Mouse (Mus musculus) left cerebral cortex, adult 2 months (tissue): Measurements from ENCODE around the gene Tmbim7. TPM values are rescaled to one million over a fixed set of nuclear protein-coding genes. Genes with fewer than 3 reads are reported as not detected.
"Not testable (repeated sequence)": the region's sequence is repeated elsewhere in the genome, so short reads cannot be mapped to it uniquely, and the experiment has no call there.

ENCODE experiments used
- DNase-seq, 2 experiments: peaks; one replicate each; pipeline ENCODE4 v3.0.0; 2021 to 2022; ENCODE audit warnings: low spot score in 2 of 2, mixed read lengths in 1 of 2; ENCODE audit errors: extremely low spot score in 1 of 2
- H3K27ac ChIP-seq: fragments of 200-600 bp; 2 replicates; pipeline ENCODE4 v1.8.1; 2022
- H3K4me3 ChIP-seq: fragments of 200-600 bp; 2 replicates; pipeline ENCODE4 v1.8.1; 2022
- CTCF ChIP-seq: fragments of 200-600 bp; IDR thresholded peaks from 2 replicates; pipeline ENCODE4 v1.8.1; 2022; ENCODE audit warnings: antibody characterized with exemption, mild to moderate bottlenecking, moderate library complexity
- intact Hi-C: fragments of 180-260 bp; cut with DNase I; formaldehyde crosslinking; loops from one replicate; pipeline ENCODE4 v1.15.1; 2025
- total RNA-seq, 2 experiments: library from RNA; stranded (reverse); gene quantifications; 2 replicates each; pipeline ENCODE4 v1.2.3; 2021

Tmbim7 gene
- total RNA-seq, 2 experiments from 2014 or later: not detected

DNA sequence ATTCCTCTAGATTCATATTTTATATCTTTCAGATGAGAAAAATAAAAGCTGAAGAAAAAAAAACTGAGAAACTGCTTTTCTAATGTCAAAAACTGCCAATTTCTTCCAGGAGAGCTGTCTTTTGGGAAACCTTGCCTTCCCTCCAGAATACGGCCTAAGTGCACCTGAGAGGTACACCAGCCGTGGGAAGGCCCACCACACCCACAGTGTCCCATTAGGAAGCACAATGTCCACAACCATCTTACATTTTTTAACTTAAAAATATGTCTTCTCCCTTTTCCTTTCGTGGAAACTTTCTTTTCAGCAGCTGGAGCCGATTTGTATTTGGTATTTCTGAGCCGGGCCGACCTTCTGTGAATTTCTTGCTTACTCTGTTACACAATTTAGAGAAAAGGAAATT lies 4.4 kb upstream of the Tmbim7 start:
- no peak overlapping the region for H3K27ac ChIP-seq
- H3K4me3 ChIP-seq: peak overlapping the region; percentile 77
- TF ChIP-seq CTCF: no peak
- intact Hi-C loops: loop anchor here (2.0 kb wide), 1 partner anchor 156 kb away; the partner anchor contains the start of genes Ankib1 and Krit1
- DNase-seq: no peak

DNA sequence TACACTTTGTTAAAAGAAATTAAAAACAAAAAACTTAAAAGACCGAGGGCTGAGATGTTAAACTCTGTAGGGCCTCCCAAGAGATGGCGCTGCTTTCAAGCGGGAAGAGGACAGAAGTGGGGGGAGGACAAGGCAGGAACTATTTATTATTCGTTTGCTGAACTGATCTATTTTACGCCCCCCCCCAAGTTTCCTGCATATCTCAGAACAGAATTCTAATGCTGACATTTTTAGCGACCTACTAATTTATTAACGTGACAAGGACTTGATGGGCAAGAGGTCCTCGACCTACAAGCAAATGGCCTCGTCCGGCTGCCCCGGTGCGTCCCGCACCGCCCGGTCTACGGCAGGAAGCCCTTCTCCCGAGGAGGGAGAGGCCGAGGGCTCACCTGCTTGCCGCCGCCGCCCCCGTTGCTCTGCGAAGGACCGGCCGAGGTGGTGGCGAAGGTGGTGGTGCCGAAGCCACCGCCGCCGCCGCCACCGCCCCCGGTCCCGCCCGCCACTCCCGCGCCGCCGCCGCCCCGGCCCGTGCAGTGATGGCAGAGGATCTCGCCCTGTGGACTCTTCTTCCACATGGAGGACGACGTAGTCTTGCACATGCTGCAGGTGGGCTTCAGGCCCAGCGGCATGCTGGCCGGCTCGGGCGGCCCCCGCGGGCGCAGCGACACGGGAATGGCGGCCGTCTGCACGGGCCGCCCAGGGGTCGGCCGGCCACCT lies 3.8 kb upstream of the Tmbim7 start:
- intact Hi-C loops: loop anchor here (2.0 kb wide), 1 partner anchor 156 kb away; the partner anchor contains the start of genes Ankib1 and Krit1
- Histone ChIP-seq H3K27ac (peak overlapping the region; percentile 87), H3K4me3 (peak overlapping the region; percentile 77)
- peak; percentile 43 to 48 for DNase-seq
- peak; percentile 62 for TF ChIP-seq CTCF

DNA sequence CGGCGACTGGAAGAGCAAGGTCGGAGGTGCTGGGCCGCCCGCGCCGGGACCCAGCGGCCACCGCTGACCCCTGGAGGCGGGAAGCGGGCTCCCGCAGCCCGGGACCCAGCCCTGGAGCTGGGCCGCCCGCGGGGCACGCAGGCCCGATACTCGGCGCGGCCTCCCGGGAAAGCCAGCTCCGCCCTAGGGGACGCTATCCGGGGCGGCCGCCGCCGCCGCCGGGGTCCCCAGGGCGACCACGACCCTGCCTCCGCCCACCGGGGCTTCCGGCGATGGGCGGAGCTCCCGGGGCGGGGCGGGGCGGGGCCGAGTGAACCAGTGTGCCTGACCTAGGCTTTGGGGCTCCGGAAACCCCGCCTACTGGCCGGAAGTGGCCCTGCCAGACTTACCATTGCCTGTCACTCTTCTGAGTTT lies 3.3 kb upstream of the Tmbim7 start:
- Histone ChIP-seq H3K4me3 (peak overlapping the region; percentile 77), H3K27ac (peak overlapping the region; percentile 87)
- peak; percentile 33 for TF ChIP-seq CTCF
- intact Hi-C loops: loop anchor here (2.0 kb wide), 1 partner anchor 155 kb away; the partner anchor contains the start of genes Ankib1 and Krit1
- DNase-seq: peak; percentile 74 to 85

DNA sequence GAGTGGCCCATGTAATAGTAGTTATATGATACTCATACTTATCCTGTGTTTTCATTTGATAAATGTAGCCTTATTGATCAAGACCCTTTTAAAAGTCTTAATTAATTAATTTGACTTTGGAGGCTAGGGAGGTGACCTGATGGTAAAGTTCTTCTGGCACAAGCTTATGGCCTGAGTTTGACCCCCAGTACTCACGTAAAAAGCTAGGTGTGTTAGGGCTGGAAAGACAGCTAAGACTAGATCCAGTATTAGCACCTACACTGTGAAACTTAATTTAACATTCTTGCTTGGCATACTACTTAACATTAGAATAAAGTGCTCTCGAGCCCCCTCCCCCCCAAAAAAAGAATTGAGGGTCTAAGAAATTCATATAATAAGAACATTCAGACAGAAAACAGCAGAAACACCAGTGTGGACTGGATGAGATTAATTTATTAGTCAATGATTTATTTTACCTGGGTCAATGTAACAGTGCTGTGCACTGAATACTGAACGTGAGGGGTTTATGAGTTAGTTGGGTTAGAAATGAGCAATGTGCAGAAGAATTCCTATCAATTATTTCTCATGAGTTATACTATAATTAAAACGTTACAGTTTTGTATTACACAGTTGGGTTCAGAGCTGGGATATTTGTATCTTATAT lies 2.7 kb upstream of the Tmbim7 start:
- H3K27ac ChIP-seq: no peak overlapping the region
- TF ChIP-seq CTCF: no peak
- no peak for DNase-seq
- no peak overlapping the region for H3K4me3 ChIP-seq
- intact Hi-C loops: no loop called here

DNA sequence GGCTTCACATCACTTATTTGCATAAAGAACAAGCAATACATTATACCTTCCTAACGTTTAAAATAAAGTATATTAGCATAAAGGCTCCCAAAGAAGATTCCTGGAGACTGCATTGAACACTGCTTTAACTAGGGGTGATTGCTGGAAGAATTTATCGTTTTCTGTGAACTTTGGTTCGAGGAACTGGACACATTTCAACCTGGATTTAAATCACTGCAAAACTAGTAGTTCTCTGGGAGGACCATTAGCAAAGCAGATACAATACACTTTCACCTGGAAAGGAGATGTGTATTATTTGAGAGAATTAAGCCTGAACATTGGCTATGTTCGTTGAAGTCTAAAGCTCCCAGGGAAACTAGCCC lies 2.2 kb upstream of the Tmbim7 start:
- intact Hi-C loops: no loop called here
- TF ChIP-seq CTCF: no peak

DNA sequence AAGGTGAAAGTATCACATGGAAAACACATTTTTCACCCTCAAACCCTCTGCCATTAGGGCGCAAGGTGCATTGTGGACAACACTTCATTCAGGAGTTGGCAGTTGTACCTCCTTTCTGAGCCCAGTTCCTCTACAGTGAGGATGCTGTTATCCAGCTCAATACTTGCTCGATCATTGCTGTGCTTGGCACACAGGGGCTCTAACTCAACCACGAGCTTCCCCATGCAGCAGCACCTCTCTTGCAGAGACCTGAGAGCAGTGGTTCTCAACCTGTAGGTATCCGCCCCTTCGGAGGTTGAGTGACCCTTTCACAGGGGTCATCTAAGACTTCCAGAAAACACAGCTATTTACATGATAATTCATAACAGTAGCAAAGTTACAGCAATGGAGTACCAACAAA lies 640 bp downstream of the Tmbim7 start:
- intact Hi-C loops: no loop called here
- Histone ChIP-seq H3K27ac (no peak overlapping the region), H3K4me3 (no peak overlapping the region)
- TF ChIP-seq CTCF: no peak
- DNase-seq: no peak

More for the DNA sequence above, 2.2 kb upstream of the Tmbim7 start:
- no peak overlapping the region for H3K4me3 ChIP-seq
- H3K27ac ChIP-seq: no peak overlapping the region
- DNase-seq: no peak

DNA sequence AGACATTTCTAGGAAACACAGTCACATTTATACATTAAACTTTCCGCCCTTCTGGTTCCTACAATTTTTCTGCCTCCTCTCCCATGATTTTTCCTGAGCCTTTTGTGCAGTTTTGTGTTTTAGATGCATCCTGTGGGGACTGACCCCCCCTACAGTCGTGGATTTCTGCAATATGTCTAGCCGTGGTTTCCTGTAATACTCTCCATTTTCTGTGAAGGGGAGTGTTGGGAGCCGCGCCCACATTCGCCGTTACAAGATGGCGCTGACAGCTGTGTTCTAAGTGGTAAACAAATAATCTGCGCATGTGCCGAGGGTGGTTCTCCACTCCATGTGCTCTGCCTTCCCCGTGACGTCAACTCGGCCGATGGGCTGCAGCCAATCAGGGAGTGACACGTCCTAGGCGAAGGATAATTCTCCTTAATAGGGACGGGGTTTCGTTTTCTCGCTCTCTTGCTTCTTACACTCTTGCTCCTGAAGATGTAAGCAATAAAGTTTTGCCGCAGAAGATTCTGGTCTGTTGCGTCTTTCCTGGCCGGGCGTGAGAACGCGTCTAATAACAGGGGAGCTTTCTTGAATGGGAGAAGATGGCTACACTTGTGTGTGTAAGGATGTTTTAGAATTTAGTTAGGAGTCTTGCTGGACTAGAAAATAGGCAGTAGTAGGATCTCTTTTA lies 2.1 kb downstream of the Tmbim7 start:
- intact Hi-C loops, H3K27ac ChIP-seq, H3K4me3 ChIP-seq, DNase-seq: not testable (repeated sequence)

DNA sequence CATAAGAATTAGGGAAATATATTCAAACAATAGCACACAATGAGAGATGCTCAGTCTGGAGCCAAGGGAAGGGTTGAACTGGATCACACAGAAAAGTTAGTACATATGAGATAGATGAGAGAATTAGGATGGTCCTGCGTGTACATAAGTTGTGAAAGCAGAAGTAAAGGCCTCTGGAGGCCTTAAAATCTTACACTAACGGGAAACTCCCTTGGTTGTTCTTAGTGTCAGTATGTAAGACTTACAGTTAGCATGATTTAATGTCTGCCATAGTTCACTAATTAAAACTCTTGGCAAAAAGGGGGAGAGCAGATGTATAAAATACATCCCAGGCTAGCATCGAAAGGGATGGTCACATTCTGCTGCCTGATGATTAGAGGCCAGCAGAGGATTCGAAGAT lies 2.8 kb downstream of the Tmbim7 start:
- TF ChIP-seq CTCF: no peak
- intact Hi-C loops: no loop called here
- H3K4me3 ChIP-seq: no peak overlapping the region
- DNase-seq: no peak
- H3K27ac ChIP-seq: no peak overlapping the region

DNA sequence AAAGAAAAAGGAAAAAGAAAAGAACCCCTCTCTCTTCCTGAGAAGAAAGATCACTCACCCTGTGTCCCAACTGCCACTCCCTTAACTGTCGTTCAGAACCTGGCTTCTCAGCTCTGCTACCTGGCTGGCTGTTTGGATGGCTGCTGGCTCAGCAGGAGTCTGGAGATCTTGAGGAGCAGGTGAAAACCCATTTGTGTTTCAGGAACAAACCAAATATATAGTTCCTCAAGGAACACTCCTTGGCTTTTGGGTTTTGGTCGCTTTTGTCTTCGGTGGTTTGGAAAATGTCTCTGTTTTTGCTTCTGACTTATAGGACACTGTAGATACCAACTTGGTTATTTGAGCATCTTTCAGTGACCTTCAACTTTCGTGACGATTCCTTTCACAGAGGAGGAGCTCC lies 6.1 kb downstream of the Tmbim7 start, which contains the start of gene Gatad1:
Gene Gatad1 (minus strand): TSS at position 101 of the 400 bp plus-strand sequence.
- Histone ChIP-seq H3K4me3 (no peak within 1 kb of the TSS), H3K27ac (no peak within 1 kb of the TSS)
- DNase-seq: no peak
- intact Hi-C loops: no loop called here
- TF ChIP-seq CTCF: no peak

DNA sequence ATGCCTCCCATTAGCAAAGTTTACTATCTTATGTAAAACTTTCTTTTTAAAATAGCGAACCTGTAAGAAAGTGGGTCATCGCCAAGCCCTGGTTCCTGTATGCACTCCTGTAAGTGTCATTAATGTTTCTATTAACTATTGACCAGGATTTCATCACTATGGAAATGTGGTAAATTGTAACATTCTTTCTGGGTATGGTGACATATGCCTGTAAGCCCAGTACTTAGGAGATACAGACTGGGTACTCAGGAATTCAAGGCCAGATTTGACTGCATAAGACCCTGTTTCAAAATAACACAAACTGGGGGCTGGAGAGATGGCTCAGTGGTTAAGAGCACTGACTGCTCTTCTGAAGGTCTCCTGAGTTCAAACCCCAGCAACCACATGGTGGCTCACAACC lies 14.2 kb downstream of the Tmbim7 start:
- Histone ChIP-seq H3K27ac (no peak overlapping the region), H3K4me3 (no peak overlapping the region)
- DNase-seq: no peak
- intact Hi-C loops: no loop called here
- TF ChIP-seq CTCF: no peak

DNA sequence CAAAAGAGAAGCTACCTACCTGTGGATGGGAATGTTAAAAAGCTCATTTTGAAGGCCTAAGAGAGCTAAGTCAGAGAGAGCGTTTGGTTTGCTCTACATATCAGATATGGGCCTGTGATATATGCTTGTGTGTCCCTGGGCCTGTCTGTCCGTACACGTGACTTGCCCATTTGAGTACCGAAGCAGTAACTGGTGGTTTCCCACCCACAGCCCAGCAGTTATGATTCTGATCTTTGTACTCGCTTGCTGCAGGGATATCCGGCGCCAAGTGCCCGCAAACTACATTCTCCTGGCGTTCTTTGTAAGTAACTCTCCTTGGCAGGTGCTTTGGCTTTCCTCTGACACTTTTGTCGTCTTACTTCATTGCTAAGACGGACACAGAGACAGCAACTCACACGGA lies 15.6 kb downstream of the Tmbim7 start:
- Histone ChIP-seq H3K27ac (no peak overlapping the region), H3K4me3 (no peak overlapping the region)
- DNase-seq: no peak
- intact Hi-C loops: no loop called here
- TF ChIP-seq CTCF: no peak

DNA sequence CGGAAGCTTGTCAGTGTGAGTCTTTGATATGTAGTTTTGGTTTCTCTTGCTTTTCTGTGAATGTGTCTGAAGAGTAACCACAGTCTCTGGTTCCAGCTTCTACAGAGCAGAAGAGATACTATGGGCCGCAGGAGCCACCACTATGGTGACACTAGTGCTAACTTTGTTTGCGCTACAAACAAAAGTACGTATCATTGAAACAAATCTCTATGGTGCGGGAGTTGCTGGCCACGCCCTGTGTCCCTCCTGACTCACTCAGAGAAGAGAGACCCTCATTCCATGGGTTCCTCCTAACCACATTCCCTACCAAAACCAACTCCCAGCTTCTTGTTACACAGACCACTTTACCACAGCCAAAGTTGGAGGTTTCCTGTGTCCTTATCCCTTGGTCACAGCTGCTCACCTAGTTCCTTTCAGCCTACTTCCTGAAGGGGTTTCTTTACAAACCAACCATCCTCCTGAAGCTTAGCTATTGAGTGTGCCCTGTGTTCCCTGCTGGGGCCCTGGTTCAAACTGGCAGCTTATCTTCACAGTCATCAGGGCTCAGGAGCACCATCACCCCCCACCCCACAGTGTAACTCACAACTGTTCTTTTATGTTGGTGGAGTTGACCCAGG lies 19.1 kb downstream of the Tmbim7 start:
- Histone ChIP-seq H3K4me3 (no peak overlapping the region), H3K27ac (no peak overlapping the region)
- TF ChIP-seq CTCF: no peak
- DNase-seq: no peak
- intact Hi-C loops: no loop called here
